Mouse (Mus musculus): Measurements from ENCODE around the gene Cd68. TPM values are rescaled to one million over a fixed set of nuclear protein-coding genes. Genes with fewer than 3 reads are reported as not detected.
"Not testable (repeated sequence)": the region's sequence is repeated elsewhere in the genome, so short reads cannot be mapped to it uniquely, and the experiment has no call there.

The Cd68 gene
- total and polyA plus RNA-seq, 2 experiments from 2014 or later = 2.6 to 6.1 TPM

GRCm38 (mm10) chr11:69620394-69621081 lies 45.4 kb downstream of the Cd68 start:
- Histone ChIP-seq H3K27me3 (ENCODE audit: control insufficient read depth, insufficient read depth, low read length) (no peaks in the 10 kb centered on the region), H3K9me3 (replicated peaks; ENCODE audit: control insufficient read depth, low read length) (no peaks in the 10 kb centered on the region), H3K4me3 (ENCODE audit: low read depth, low read length) (no peak overlapping the region), H3K4me2 (ENCODE audit: low read depth, low read length) (no peak overlapping the region), H3K4me1 (ENCODE audit: control insufficient read depth, insufficient read depth) (peaks cover 11% of the 10 kb centered on the region), H3K9ac (replicated peaks; ENCODE audit: low read depth, low read length) (no peak overlapping the region), H3K36me3 (replicated peaks; ENCODE audit: control insufficient read depth, insufficient read depth, low read length) (no peaks in the 10 kb centered on the region), H3K27ac (ENCODE audit: low read depth) (no peak overlapping the region)
- no peak for ATAC-seq (ENCODE audit: insufficient read depth, low read depth)
- no peak for TF ChIP-seq EP300 (IDR thresholded peaks at IDR 0.05; ENCODE audit: low read depth)
- TF ChIP-seq CTCF (IDR thresholded peaks at IDR 0.05; ENCODE audit: low read depth) = no peak
- 61% methylated on average over 7 of the region's 7 CpGs for WGBS
- DNase-seq (ENCODE audit: low spot score) = no peak

- Histone ChIP-seq H3K36me3 (replicated peaks; ENCODE audit: control insufficient read depth, insufficient read depth, low read length) (no peaks in the 10 kb centered on the region), H3K27me3 (ENCODE audit: control insufficient read depth, insufficient read depth, low read length) (no peaks in the 10 kb centered on the region), H3K4me3 (ENCODE audit: low read depth, low read length) (no peak within 1 kb of the TSS), H3K4me2 (ENCODE audit: low read depth, low read length) (no peak within 1 kb of the TSS), H3K27ac (ENCODE audit: low read depth) (no peak within 1 kb of the TSS), H3K4me1 (ENCODE audit: control insufficient read depth, insufficient read depth) (peaks cover 14% of the 10 kb centered on the region), H3K9ac (replicated peaks; ENCODE audit: low read depth, low read length) (no peak within 1 kb of the TSS), H3K9me3 (replicated peaks; ENCODE audit: control insufficient read depth, low read length) (no peaks in the 10 kb centered on the region)
- DNase-seq (ENCODE audit: low spot score) (no peak), ATAC-seq (ENCODE audit: insufficient read depth, low read depth) (no peak)
- TF ChIP-seq CTCF (IDR thresholded peaks at IDR 0.05; ENCODE audit: low read depth) (no peak), EP300 (IDR thresholded peaks at IDR 0.05; ENCODE audit: low read depth) (no peak)
- WGBS = 58% methylated on average over 5 of the region's 5 CpGs
Measured at GRCm38 (mm10) chr11:69617805-69618204, 48.1 kb downstream of the Cd68 start, which contains the start of gene Shbg. TSS of gene Shbg (minus strand) at chr11:69617905.

- Histone ChIP-seq H3K27me3 (ENCODE audit: control insufficient read depth, insufficient read depth, low read length) (no peaks in the 10 kb centered on the region), H3K9me3 (replicated peaks; ENCODE audit: control insufficient read depth, low read length) (no peaks in the 10 kb centered on the region), H3K4me2 (ENCODE audit: low read depth, low read length) (no peak overlapping the region), H3K9ac (replicated peaks; ENCODE audit: low read depth, low read length) (no peak overlapping the region), H3K4me1 (ENCODE audit: control insufficient read depth, insufficient read depth) (peaks cover 9% of the 10 kb centered on the region), H3K4me3 (ENCODE audit: low read depth, low read length) (no peak overlapping the region), H3K27ac (ENCODE audit: low read depth) (no peak overlapping the region), H3K36me3 (replicated peaks; ENCODE audit: control insufficient read depth, insufficient read depth, low read length) (no peaks in the 10 kb centered on the region)
- no peak for DNase-seq (ENCODE audit: low spot score)
- WGBS = 39% methylated on average over 10 of the region's 10 CpGs
- TF ChIP-seq CTCF (IDR thresholded peaks at IDR 0.05; ENCODE audit: low read depth) (no peak), EP300 (IDR thresholded peaks at IDR 0.05; ENCODE audit: low read depth) (no peak)
- ATAC-seq (ENCODE audit: insufficient read depth, low read depth) = no peak
Measured at GRCm38 (mm10) chr11:69616781-69617180, 49.2 kb downstream of the Cd68 start.

GRCm38 (mm10) chr11:69614257-69614588 lies 51.7 kb downstream of the Cd68 start:
- 36% methylated on average over 11 of the region's 11 CpGs for WGBS
- H3K27me3 ChIP-seq (ENCODE audit: control insufficient read depth, insufficient read depth, low read length); ATAC-seq (ENCODE audit: insufficient read depth, low read depth); H3K36me3 ChIP-seq (replicated peaks; ENCODE audit: control insufficient read depth, insufficient read depth, low read length); H3K9ac ChIP-seq (replicated peaks; ENCODE audit: low read depth, low read length); H3K9me3 ChIP-seq (replicated peaks; ENCODE audit: control insufficient read depth, low read length); H3K27ac ChIP-seq (ENCODE audit: low read depth); DNase-seq (ENCODE audit: low spot score); H3K4me3 ChIP-seq (ENCODE audit: low read depth, low read length); H3K4me1 ChIP-seq (ENCODE audit: control insufficient read depth, insufficient read depth): not testable (repeated sequence)
- H3K4me2 ChIP-seq (ENCODE audit: low read depth, low read length) = 0 out of 2 replicates have a peak overlapping the region, but pooled peaks have one; percentile 44

MicroRNAs within 50 kb of the gene (microRNA counts, 519-probe panel; counts per million panel counts)
- microRNA mmu-miR-1934 = not detected
- microRNA mmu-miR-467f = 3,463 counts per million, percentile 40 among the panel's probes with 10 or more counts

Small RNA genes within 50 kb of the gene (microRNA-seq; reads per million reads assigned to microRNA genes)
- gene Mir1934 (2.0 reads per million, percentile 5 among the genes with 10 or more reads in this experiment), gene Mir467f (not detected)

Other genes with a start within 250 kb of the Cd68 start
Only the 30 nearest of the 34 such genes appear.
- not detected in 2 replicates for gene Dnah2, start 117.0 kb downstream of the Cd68 start, total RNA-seq (2014; rRNA removed; ENCODE audit: low replicate concordance)
- 0.03 and 0.30 TPM in 2 replicates for gene Dnah2, start 117.0 kb downstream of the Cd68 start, polyA plus RNA-seq (2015; fragmentation: Nextera tagmentation; extraction: Ambion mirVana)
- gene Efnb3, start 105.9 kb downstream of the Cd68 start, total RNA-seq (2014; rRNA removed; ENCODE audit: low replicate concordance) = 70.1 and 79.5 TPM in 2 replicates
- gene Efnb3, start 105.9 kb downstream of the Cd68 start, polyA plus RNA-seq (2015; fragmentation: Nextera tagmentation; extraction: Ambion mirVana) = 69.4 and 75.6 TPM in 2 replicates
- gene Wrap53, start 85.9 kb downstream of the Cd68 start, total RNA-seq (2014; rRNA removed; ENCODE audit: low replicate concordance) = 12.4 and 18.7 TPM in 2 replicates
- 6.7 and 7.8 TPM in 2 replicates for gene Wrap53, start 85.9 kb downstream of the Cd68 start, polyA plus RNA-seq (2015; fragmentation: Nextera tagmentation; extraction: Ambion mirVana)
- 33.6 and 35.9 TPM in 2 replicates for gene Trp53, start 85.8 kb downstream of the Cd68 start, total RNA-seq (2014; rRNA removed; ENCODE audit: low replicate concordance)
- gene Trp53, start 85.8 kb downstream of the Cd68 start, polyA plus RNA-seq (2015; fragmentation: Nextera tagmentation; extraction: Ambion mirVana) = 31.5 and 32.6 TPM in 2 replicates
- 23.7 and 24.7 TPM in 2 replicates for gene Atp1b2, start 60.2 kb downstream of the Cd68 start, total RNA-seq (2014; rRNA removed; ENCODE audit: low replicate concordance)
- 15.1 and 16.8 TPM in 2 replicates for gene Atp1b2, start 60.2 kb downstream of the Cd68 start, polyA plus RNA-seq (2015; fragmentation: Nextera tagmentation; extraction: Ambion mirVana)
- not detected in 2 replicates for gene Shbg, start 48.2 kb downstream of the Cd68 start, total RNA-seq (2014; rRNA removed; ENCODE audit: low replicate concordance)
- 0.08 TPM in 1 of 2 replicates, not detected in the other for gene Shbg, start 48.2 kb downstream of the Cd68 start, polyA plus RNA-seq (2015; fragmentation: Nextera tagmentation; extraction: Ambion mirVana)
- gene Sat2, start 44.1 kb downstream of the Cd68 start, total RNA-seq (2014; rRNA removed; ENCODE audit: low replicate concordance) = 7.3 TPM in 1 of 2 replicates, not detected in the other
- gene Sat2, start 44.1 kb downstream of the Cd68 start, polyA plus RNA-seq (2015; fragmentation: Nextera tagmentation; extraction: Ambion mirVana) = 17.8 and 18.8 TPM in 2 replicates
- gene Fxr2, start 33.2 kb downstream of the Cd68 start, total RNA-seq (2014; rRNA removed; ENCODE audit: low replicate concordance) = 64.7 and 102 TPM in 2 replicates
- gene Fxr2, start 33.2 kb downstream of the Cd68 start, polyA plus RNA-seq (2015; fragmentation: Nextera tagmentation; extraction: Ambion mirVana) = 15.8 and 17.7 TPM in 2 replicates
- not detected in 2 replicates for gene Sox15, start 10.8 kb downstream of the Cd68 start, total RNA-seq (2014; rRNA removed; ENCODE audit: low replicate concordance)
- not detected in 2 replicates for gene Sox15, start 10.8 kb downstream of the Cd68 start, polyA plus RNA-seq (2015; fragmentation: Nextera tagmentation; extraction: Ambion mirVana)
- gene Mpdu1, start 3.5 kb downstream of the Cd68 start, total RNA-seq (2014; rRNA removed; ENCODE audit: low replicate concordance) = 123 and 137 TPM in 2 replicates
- gene Mpdu1, start 3.5 kb downstream of the Cd68 start, polyA plus RNA-seq (2015; fragmentation: Nextera tagmentation; extraction: Ambion mirVana) = 30.0 and 33.0 TPM in 2 replicates
- gene Eif4a1, start 6.3 kb upstream of the Cd68 start, total RNA-seq (2014; rRNA removed; ENCODE audit: low replicate concordance) = 573 and 656 TPM in 2 replicates
- gene Eif4a1, start 6.3 kb upstream of the Cd68 start, polyA plus RNA-seq (2015; fragmentation: Nextera tagmentation; extraction: Ambion mirVana) = 261 and 289 TPM in 2 replicates
- 39.7 and 92.3 TPM in 2 replicates for gene Senp3, start 15.9 kb upstream of the Cd68 start, total RNA-seq (2014; rRNA removed; ENCODE audit: low replicate concordance)
- gene Senp3, start 15.9 kb upstream of the Cd68 start, polyA plus RNA-seq (2015; fragmentation: Nextera tagmentation; extraction: Ambion mirVana) = 27.4 and 32.6 TPM in 2 replicates
- gene Tnfsf13, start 19.6 kb upstream of the Cd68 start, total RNA-seq (2014; rRNA removed; ENCODE audit: low replicate concordance) = 0.81 TPM in 1 of 2 replicates, not detected in the other
- gene Tnfsf13, start 19.6 kb upstream of the Cd68 start, polyA plus RNA-seq (2015; fragmentation: Nextera tagmentation; extraction: Ambion mirVana) = 0.57 and 0.89 TPM in 2 replicates
- gene Tnfsf12, start 29.7 kb upstream of the Cd68 start, total RNA-seq (2014; rRNA removed; ENCODE audit: low replicate concordance) = 8.5 and 9.3 TPM in 2 replicates
- 5.3 and 5.5 TPM in 2 replicates for gene Tnfsf12, start 29.7 kb upstream of the Cd68 start, polyA plus RNA-seq (2015; fragmentation: Nextera tagmentation; extraction: Ambion mirVana)
- 0.65 and 1.8 TPM in 2 replicates for gene Tnfsfm13, start 29.9 kb upstream of the Cd68 start, total RNA-seq (2014; rRNA removed; ENCODE audit: low replicate concordance)
- 2.8 and 3.0 TPM in 2 replicates for gene Tnfsfm13, start 29.9 kb upstream of the Cd68 start, polyA plus RNA-seq (2015; fragmentation: Nextera tagmentation; extraction: Ambion mirVana)
- 13.4 and 15.6 TPM in 2 replicates for gene Polr2a, start 92.5 kb upstream of the Cd68 start, total RNA-seq (2014; rRNA removed; ENCODE audit: low replicate concordance)
- 6.2 and 6.6 TPM in 2 replicates for gene Polr2a, start 92.5 kb upstream of the Cd68 start, polyA plus RNA-seq (2015; fragmentation: Nextera tagmentation; extraction: Ambion mirVana)
- gene Slc35g3, start 95.8 kb upstream of the Cd68 start, total RNA-seq (2014; rRNA removed; ENCODE audit: low replicate concordance) = not detected in 2 replicates
- 0.18 TPM in 1 of 2 replicates, not detected in the other for gene Slc35g3, start 95.8 kb upstream of the Cd68 start, polyA plus RNA-seq (2015; fragmentation: Nextera tagmentation; extraction: Ambion mirVana)
- 21.2 and 28.7 TPM in 2 replicates for gene Zbtb4, start 99.8 kb upstream of the Cd68 start, total RNA-seq (2014; rRNA removed; ENCODE audit: low replicate concordance)
- 2.6 and 2.9 TPM in 2 replicates for gene Zbtb4, start 99.8 kb upstream of the Cd68 start, polyA plus RNA-seq (2015; fragmentation: Nextera tagmentation; extraction: Ambion mirVana)
- gene Chrnb1, start 129.8 kb upstream of the Cd68 start, total RNA-seq (2014; rRNA removed; ENCODE audit: low replicate concordance) = 2.5 and 11.2 TPM in 2 replicates
- gene Chrnb1, start 129.8 kb upstream of the Cd68 start, polyA plus RNA-seq (2015; fragmentation: Nextera tagmentation; extraction: Ambion mirVana) = 2.7 and 3.1 TPM in 2 replicates
- gene Fgf11, start 135.7 kb upstream of the Cd68 start, total RNA-seq (2014; rRNA removed; ENCODE audit: low replicate concordance) = 5.3 and 5.7 TPM in 2 replicates
- 0.75 and 1.0 TPM in 2 replicates for gene Fgf11, start 135.7 kb upstream of the Cd68 start, polyA plus RNA-seq (2015; fragmentation: Nextera tagmentation; extraction: Ambion mirVana)
- gene Tmem102, start 139.5 kb upstream of the Cd68 start, total RNA-seq (2014; rRNA removed; ENCODE audit: low replicate concordance) = 0.43 and 2.7 TPM in 2 replicates
- 2.6 TPM in 2 replicates for gene Tmem102, start 139.5 kb upstream of the Cd68 start, polyA plus RNA-seq (2015; fragmentation: Nextera tagmentation; extraction: Ambion mirVana)
- not detected in 2 replicates for gene Gm39566, start 149.1 kb upstream of the Cd68 start, total RNA-seq (2014; rRNA removed; ENCODE audit: low replicate concordance)
- not detected in 2 replicates for gene Gm39566, start 149.1 kb upstream of the Cd68 start, polyA plus RNA-seq (2015; fragmentation: Nextera tagmentation; extraction: Ambion mirVana)
- not detected in 2 replicates for gene Spem2, start 152.3 kb upstream of the Cd68 start, total RNA-seq (2014; rRNA removed; ENCODE audit: low replicate concordance)
- gene Spem2, start 152.3 kb upstream of the Cd68 start, polyA plus RNA-seq (2015; fragmentation: Nextera tagmentation; extraction: Ambion mirVana) = not detected in 2 replicates
- not detected in 2 replicates for gene Spem1, start 156.0 kb upstream of the Cd68 start, total RNA-seq (2014; rRNA removed; ENCODE audit: low replicate concordance)
- gene Spem1, start 156.0 kb upstream of the Cd68 start, polyA plus RNA-seq (2015; fragmentation: Nextera tagmentation; extraction: Ambion mirVana) = not detected in 2 replicates
- gene Nlgn2, start 171.6 kb upstream of the Cd68 start, total RNA-seq (2014; rRNA removed; ENCODE audit: low replicate concordance) = 4.5 and 10.1 TPM in 2 replicates
- gene Nlgn2, start 171.6 kb upstream of the Cd68 start, polyA plus RNA-seq (2015; fragmentation: Nextera tagmentation; extraction: Ambion mirVana) = 0.89 TPM in 2 replicates
- gene Tmem256, start 172.4 kb upstream of the Cd68 start, total RNA-seq (2014; rRNA removed; ENCODE audit: low replicate concordance) = 78.5 and 169 TPM in 2 replicates
- gene Tmem256, start 172.4 kb upstream of the Cd68 start, polyA plus RNA-seq (2015; fragmentation: Nextera tagmentation; extraction: Ambion mirVana) = 411 and 424 TPM in 2 replicates
- gene Plscr3, start 180.2 kb upstream of the Cd68 start, total RNA-seq (2014; rRNA removed; ENCODE audit: low replicate concordance) = 50.9 and 64.0 TPM in 2 replicates
- gene Plscr3, start 180.2 kb upstream of the Cd68 start, polyA plus RNA-seq (2015; fragmentation: Nextera tagmentation; extraction: Ambion mirVana) = 60.5 and 62.3 TPM in 2 replicates
- 0.50 TPM in 1 of 2 replicates, not detected in the other for gene Tnk1, start 192.6 kb upstream of the Cd68 start, total RNA-seq (2014; rRNA removed; ENCODE audit: low replicate concordance)
- gene Tnk1, start 192.6 kb upstream of the Cd68 start, polyA plus RNA-seq (2015; fragmentation: Nextera tagmentation; extraction: Ambion mirVana) = not detected in 2 replicates
- not detected in 2 replicates for gene Tmem95, start 211.9 kb upstream of the Cd68 start, total RNA-seq (2014; rRNA removed; ENCODE audit: low replicate concordance)
- gene Tmem95, start 211.9 kb upstream of the Cd68 start, polyA plus RNA-seq (2015; fragmentation: Nextera tagmentation; extraction: Ambion mirVana) = not detected in 2 replicates
- gene Kctd11, start 215.3 kb upstream of the Cd68 start, total RNA-seq (2014; rRNA removed; ENCODE audit: low replicate concordance) = 2.3 and 9.4 TPM in 2 replicates
- 1.9 and 2.3 TPM in 2 replicates for gene Kctd11, start 215.3 kb upstream of the Cd68 start, polyA plus RNA-seq (2015; fragmentation: Nextera tagmentation; extraction: Ambion mirVana)

Data from heart, postnatal 0 days (tissue).